In the genomic region with DNA sequence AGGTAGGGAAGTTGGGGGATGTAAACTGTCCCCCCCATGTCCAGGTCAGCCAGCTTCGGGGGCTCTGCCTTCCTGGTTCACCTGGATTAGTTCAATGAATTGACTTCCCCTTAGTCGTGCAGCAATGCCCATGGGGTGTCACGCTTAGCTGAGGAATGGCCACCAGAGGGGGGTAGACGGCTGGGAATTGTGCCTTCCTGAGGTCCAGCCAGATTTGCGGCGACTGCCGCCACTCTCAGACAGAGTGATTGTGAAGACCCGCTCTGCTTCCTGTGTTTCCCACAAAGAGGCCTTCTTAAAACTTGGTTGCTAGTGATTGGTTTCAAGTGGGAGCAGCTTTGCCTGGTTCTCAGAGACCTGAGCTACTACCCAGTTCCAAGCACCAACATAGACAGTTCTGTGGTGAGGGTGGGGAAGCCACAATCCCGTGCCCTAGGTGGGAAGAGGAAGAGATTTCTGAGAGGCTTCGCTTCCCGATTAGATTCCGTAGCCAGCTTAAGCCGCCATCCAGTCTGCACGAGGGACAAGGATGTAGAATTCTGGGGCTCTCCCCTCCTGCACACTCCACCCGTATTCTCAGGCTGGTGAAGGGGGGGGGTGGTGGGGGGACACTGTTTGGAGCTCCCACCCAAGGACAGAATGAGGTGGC, we compare ENCODE assay signal across 8 mouse cellular contexts. TPM values are rescaled to one million over a fixed set of nuclear protein-coding genes. Genes with fewer than 3 reads are reported as not detected.
DNase-seq lines count a peak whose midpoint lies in the region; ATAC-seq lines count a peak whose summit lies in the region.

No protein-coding gene starts in this region.

- no peak for ATAC-seq in embryonic facial prominence, embryonic 13.5 days (ENCODE audit: insufficient number of reproducible peaks, insufficient read depth, low FRiP score, low TSS enrichment, low read depth)
- no peak for ATAC-seq in heart, embryonic 12.5 days (ENCODE audit: insufficient number of reproducible peaks, low FRiP score)
- ATAC-seq in kidney, embryonic 15.5 days (replicated peaks; ENCODE audit: low FRiP score) = peak; percentile 71; the same call in 1 of the 2 replicates
- ATAC-seq in liver, embryonic 11.5 days (replicated peaks; ENCODE audit: low FRiP score) = no peak
- no peak for ATAC-seq in neural tube, embryonic 12.5 days (ENCODE audit: low FRiP score, low read depth)

- no peak overlapping the region for H3K27ac ChIP-seq in embryonic facial prominence, embryonic 13.5 days
- no peak overlapping the region for H3K27ac ChIP-seq in heart, embryonic 12.5 days (ENCODE audit: poor library complexity, severe bottlenecking)
- no peak overlapping the region for H3K27ac ChIP-seq in kidney, embryonic 15.5 days
- no peak overlapping the region for H3K27ac ChIP-seq in liver, embryonic 11.5 days (ENCODE audit: low read depth, low read length)
- no peak overlapping the region for H3K27ac ChIP-seq in neural tube, embryonic 12.5 days

- H3K4me1 ChIP-seq in embryonic facial prominence, embryonic 13.5 days = no peaks in the 10 kb centered on the region
- H3K4me1 ChIP-seq in heart, embryonic 12.5 days (replicated peaks) = peaks cover 4% of the 10 kb centered on the region; the same call in 1 of the 2 replicates
- H3K4me1 ChIP-seq in kidney, embryonic 15.5 days = peaks cover 13% of the 10 kb centered on the region
- H3K4me1 ChIP-seq in liver, embryonic 11.5 days (replicated peaks; ENCODE audit: control insufficient read depth, insufficient read depth, low read length) = no peaks in the 10 kb centered on the region
- peaks cover 8% of the 10 kb centered on the region for H3K4me1 ChIP-seq in neural tube, embryonic 12.5 days

- no peaks in the 10 kb centered on the region for H3K9me3 ChIP-seq in embryonic facial prominence, embryonic 13.5 days
- no peaks in the 10 kb centered on the region for H3K9me3 ChIP-seq in heart, embryonic 12.5 days (replicated peaks)
- no peaks in the 10 kb centered on the region for H3K9me3 ChIP-seq in kidney, embryonic 15.5 days (replicated peaks)
- H3K9me3 ChIP-seq in liver, embryonic 11.5 days (ENCODE audit: control insufficient read depth, low read length) = no peaks in the 10 kb centered on the region
- H3K9me3 ChIP-seq in neural tube, embryonic 12.5 days = no peaks in the 10 kb centered on the region

- peak overlapping the region; percentile 43 for H3K4me2 ChIP-seq in embryonic facial prominence, embryonic 13.5 days
- H3K4me2 ChIP-seq in heart, embryonic 12.5 days = peak overlapping the region; percentile 61
- peak overlapping the region; percentile 52 for H3K4me2 ChIP-seq in kidney, embryonic 15.5 days
- H3K4me2 ChIP-seq in liver, embryonic 11.5 days = peak overlapping the region; percentile 4; the same call in 1 of the 2 replicates
- peak overlapping the region; percentile 51 for H3K4me2 ChIP-seq in neural tube, embryonic 12.5 days (replicated peaks)

- H3K4me3 ChIP-seq in embryonic facial prominence, embryonic 13.5 days = peak overlapping the region; percentile 19
- H3K4me3 ChIP-seq in heart, embryonic 12.5 days = peak overlapping the region; percentile 25; the same call in 1 of the 2 replicates
- peak overlapping the region; percentile 17; the same call in 1 of the 2 replicates for H3K4me3 ChIP-seq in kidney, embryonic 15.5 days (replicated peaks)
- H3K4me3 ChIP-seq in liver, embryonic 11.5 days (ENCODE audit: low read depth, low read length) = no peak overlapping the region
- H3K4me3 ChIP-seq in neural tube, embryonic 12.5 days = peak overlapping the region; percentile 11; the same call in 1 of the 2 replicates

- DNase-seq in 416B (ENCODE audit: low read depth) = peak; percentile 64
- peak; percentile 82 for DNase-seq in adrenal gland, adult 2 months
- DNase-seq in liver, embryonic 11.5 days (ENCODE audit: low spot score) = peak; percentile 63
- peak; percentile 27 for DNase-seq in thymus, postnatal 0 days (ENCODE audit: low spot score)

- H3K9ac ChIP-seq in embryonic facial prominence, embryonic 13.5 days = peak overlapping the region; percentile 44
- H3K9ac ChIP-seq in heart, embryonic 12.5 days = peak overlapping the region; percentile 44; the same call in 1 of the 2 replicates
- peak overlapping the region; percentile 19; the same call in 1 of the 2 replicates for H3K9ac ChIP-seq in kidney, embryonic 15.5 days
- no peak overlapping the region for H3K9ac ChIP-seq in liver, embryonic 11.5 days (ENCODE audit: low read depth, low read length)
- H3K9ac ChIP-seq in neural tube, embryonic 12.5 days = peak overlapping the region; percentile 26

- H3K27me3 ChIP-seq in embryonic facial prominence, embryonic 13.5 days = peaks cover 63% of the 10 kb centered on the region
- peaks cover 72% of the 10 kb centered on the region for H3K27me3 ChIP-seq in heart, embryonic 12.5 days (replicated peaks)
- peaks cover 57% of the 10 kb centered on the region for H3K27me3 ChIP-seq in kidney, embryonic 15.5 days
- peaks cover 47% of the 10 kb centered on the region for H3K27me3 ChIP-seq in liver, embryonic 11.5 days (replicated peaks; ENCODE audit: control insufficient read depth, insufficient read depth, low read length)
- H3K27me3 ChIP-seq in neural tube, embryonic 12.5 days (replicated peaks) = peaks cover 21% of the 10 kb centered on the region

- 2% methylated on average over 15 of the region's 15 CpGs for WGBS in embryonic facial prominence, embryonic 13.5 days
- WGBS in heart, embryonic 12.5 days = under 1% methylated on average over 15 of the region's 15 CpGs
- 2% methylated on average over 15 of the region's 15 CpGs for WGBS in kidney, embryonic 15.5 days
- WGBS in liver, embryonic 11.5 days = 5% methylated on average over 15 of the region's 15 CpGs
- 3% methylated on average over 15 of the region's 15 CpGs for WGBS in neural tube, embryonic 12.5 days

- no peaks in the 10 kb centered on the region for H3K36me3 ChIP-seq in embryonic facial prominence, embryonic 13.5 days
- H3K36me3 ChIP-seq in heart, embryonic 12.5 days = no peaks in the 10 kb centered on the region
- H3K36me3 ChIP-seq in kidney, embryonic 15.5 days = no peaks in the 10 kb centered on the region
- no peaks in the 10 kb centered on the region for H3K36me3 ChIP-seq in liver, embryonic 11.5 days (ENCODE audit: control insufficient read depth, insufficient read depth, low read length)
- no peaks in the 10 kb centered on the region for H3K36me3 ChIP-seq in neural tube, embryonic 12.5 days

RNA-seq across cellular contexts. Expression of a gene that starts 12.2 kb away (rescaled TPM):
- total RNA-seq in adrenal gland, adult 2 months (2021) = not detected
- 0.03 TPM in 1 of 2 replicates, not detected in the other for polyA plus RNA-seq in adrenal gland, adult 2 months (2012; rRNA removed)
- 0.08 and 0.25 TPM in 2 replicates for polyA plus RNA-seq in embryonic facial prominence, embryonic 13.5 days (2015; fragmentation: Nextera tagmentation; extraction: Ambion mirVana)
- not detected in 2 replicates for polyA plus RNA-seq in heart, embryonic 12.5 days (2016; fragmentation: Nextera tagmentation; extraction: Ambion mirVana)
- 0.05 TPM in 1 of 2 replicates, not detected in the other for polyA plus RNA-seq in kidney, embryonic 15.5 days (2015; fragmentation: Nextera tagmentation; extraction: Ambion mirVana)
- not detected in 2 replicates for polyA plus RNA-seq in liver, embryonic 11.5 days (2014; fragmentation: Nextera tagmentation; extraction: Ambion mirVana)
- not detected in 2 replicates for polyA plus RNA-seq in neural tube, embryonic 12.5 days (2016; fragmentation: Nextera tagmentation; extraction: Ambion mirVana)
- polyA plus RNA-seq in thymus, postnatal 0 days (2015; fragmentation: Nextera tagmentation; extraction: Ambion mirVana) = 0.05 and 0.12 TPM in 2 replicates

RNA-seq across cellular contexts. Expression of a gene that starts 34.0 kb away (rescaled TPM):
- total RNA-seq in adrenal gland, adult 2 months (2021) = not detected
- not detected in 2 replicates for polyA plus RNA-seq in adrenal gland, adult 2 months (2012; rRNA removed)
- polyA plus RNA-seq in embryonic facial prominence, embryonic 13.5 days (2015; fragmentation: Nextera tagmentation; extraction: Ambion mirVana) = not detected in 2 replicates
- not detected in 2 replicates for polyA plus RNA-seq in heart, embryonic 12.5 days (2016; fragmentation: Nextera tagmentation; extraction: Ambion mirVana)
- not detected in 2 replicates for polyA plus RNA-seq in kidney, embryonic 15.5 days (2015; fragmentation: Nextera tagmentation; extraction: Ambion mirVana)
- not detected in 2 replicates for polyA plus RNA-seq in liver, embryonic 11.5 days (2014; fragmentation: Nextera tagmentation; extraction: Ambion mirVana)
- polyA plus RNA-seq in neural tube, embryonic 12.5 days (2016; fragmentation: Nextera tagmentation; extraction: Ambion mirVana) = not detected in 2 replicates
- 0.13 and 0.20 TPM in 2 replicates for polyA plus RNA-seq in thymus, postnatal 0 days (2015; fragmentation: Nextera tagmentation; extraction: Ambion mirVana)

RNA-seq across cellular contexts. Expression of a gene that starts 48.4 kb away (rescaled TPM):
- not detected for total RNA-seq in adrenal gland, adult 2 months (2021)
- not detected in 2 replicates for polyA plus RNA-seq in adrenal gland, adult 2 months (2012; rRNA removed)
- not detected in 2 replicates for polyA plus RNA-seq in embryonic facial prominence, embryonic 13.5 days (2015; fragmentation: Nextera tagmentation; extraction: Ambion mirVana)
- polyA plus RNA-seq in heart, embryonic 12.5 days (2016; fragmentation: Nextera tagmentation; extraction: Ambion mirVana) = not detected in 2 replicates
- 0.09 and 1.0 TPM in 2 replicates for polyA plus RNA-seq in kidney, embryonic 15.5 days (2015; fragmentation: Nextera tagmentation; extraction: Ambion mirVana)
- not detected in 2 replicates for polyA plus RNA-seq in liver, embryonic 11.5 days (2014; fragmentation: Nextera tagmentation; extraction: Ambion mirVana)
- polyA plus RNA-seq in neural tube, embryonic 12.5 days (2016; fragmentation: Nextera tagmentation; extraction: Ambion mirVana) = 1.1 and 7.6 TPM in 2 replicates
- polyA plus RNA-seq in thymus, postnatal 0 days (2015; fragmentation: Nextera tagmentation; extraction: Ambion mirVana) = 0.43 and 0.54 TPM in 2 replicates

Comparison
In these comparisons a context has a peak if more than half of its experiments do, and no peak if none do; other contexts are left out.
1. DNase-seq: peak in every context shown above with its lines; median percentile 82 in adrenal gland, adult 2 months; 64 in 416B; 63 in liver, embryonic 11.5 days; 27 in thymus, postnatal 0 days.
2. H3K4me2 ChIP-seq: peak in every context shown above with its lines; median percentile 61 in heart, embryonic 12.5 days; 52 in kidney, embryonic 15.5 days; 51 in neural tube, embryonic 12.5 days; 43 in embryonic facial prominence, embryonic 13.5 days; 4 in liver, embryonic 11.5 days.